ENCODE assay signal across 8 mouse cellular contexts in genomic region chr15:86250269-86250668, GRCm38 (mm10). TPM values are rescaled to one million over a fixed set of nuclear protein-coding genes. Genes with fewer than 3 reads are reported as not detected.
DNase-seq lines count a peak whose midpoint lies in the region; ATAC-seq lines count a peak whose summit lies in the region.

No protein-coding gene starts in this region.

- no peak overlapping the region for H3K4me2 ChIP-seq in forebrain, embryonic 16.5 days (ENCODE audit: low read length)

- H3K4me3 ChIP-seq in forebrain, embryonic 16.5 days (replicated peaks; ENCODE audit: low read length): no peak overlapping the region

- WGBS in forebrain, embryonic 16.5 days: 48% methylated on average over 9 of the region's 9 CpGs

- no peaks in the 10 kb centered on the region for H3K9me3 ChIP-seq in forebrain, embryonic 16.5 days (ENCODE audit: control insufficient read depth, low read length)

- DNase-seq in cerebellum, adult 8-10 months: no peak
- DNase-seq in B cell, adult 2 months: peak; percentile 21 to 29
- peak; percentile 44 for DNase-seq in cerebellum, adult 11 months
- peak; percentile 50 to 75 for DNase-seq in layer of hippocampus, adult 18-20 months (ENCODE audit: low spot score in 2 of 2)
- peak; percentile 49 for DNase-seq in splenic B cell, adult 2 months (ENCODE audit: low read depth, low spot score)

- H3K4me1 ChIP-seq in forebrain, embryonic 16.5 days (replicated peaks; ENCODE audit: control insufficient read depth, insufficient read depth, low read length): peaks cover 7% of the 10 kb centered on the region

- peak; percentile 74 for ATAC-seq in cerebellum, adult (ENCODE audit: insufficient number of reproducible peaks, low FRiP score, low TSS enrichment)
- peak; percentile 77 for ATAC-seq in forebrain, embryonic 16.5 days
- peak; percentile 56 for ATAC-seq in megakaryocyte-erythroid progenitor cell, adult 5-6 weeks (replicated peaks; ENCODE audit: low FRiP score, low TSS enrichment, poor library complexity, severe bottlenecking)

- H3K9ac ChIP-seq in forebrain, embryonic 16.5 days (replicated peaks; ENCODE audit: low read depth, low read length): no peak overlapping the region

- no peaks in the 10 kb centered on the region for H3K27me3 ChIP-seq in forebrain, embryonic 16.5 days (replicated peaks; ENCODE audit: control insufficient read depth, insufficient read depth, low read length)
- no peaks in the 10 kb centered on the region for H3K27me3 ChIP-seq in splenic B cell, adult 2 months (ENCODE audit: control insufficient read depth, insufficient read depth, low read length, poor library complexity, severe bottlenecking)

- H3K27ac ChIP-seq in forebrain, embryonic 16.5 days (ENCODE audit: low read length): no peak overlapping the region

- no peaks in the 10 kb centered on the region for H3K36me3 ChIP-seq in forebrain, embryonic 16.5 days (ENCODE audit: control insufficient read depth, insufficient read depth)
- peaks cover 2% of the 10 kb centered on the region; the same call in 1 of the 2 replicates for H3K36me3 ChIP-seq in splenic B cell, adult 2 months (ENCODE audit: control insufficient read depth, insufficient read depth, low read length, poor library complexity, severe bottlenecking)

RNA-seq across cellular contexts. Expression of gene Tbc1d22a, which starts 36.0 kb away (rescaled TPM):
- polyA plus RNA-seq in forebrain, embryonic 16.5 days (2015; fragmentation: Nextera tagmentation; extraction: Ambion mirVana): 11.6 and 13.4 TPM in 2 replicates
- total RNA-seq in layer of hippocampus, adult 18-20 months (2021): 10 to 100 TPM; 34.7 to 35.9 TPM
- total RNA-seq in megakaryocyte-erythroid progenitor cell, adult 5-6 weeks (2014; fragmentation: Nextera tagmentation): 13.0 and 13.7 TPM in 2 replicates
- 12.5 and 13.5 TPM in 2 replicates for total RNA-seq in megakaryocyte-erythroid progenitor cell, adult 5-6 weeks (2017)
